In genomic region chr6:122532883-122533302, GRCm38 (mm10) we compare ENCODE assay signal across 8 mouse cellular contexts. TPM values are rescaled to one million over a fixed set of nuclear protein-coding genes. Genes with fewer than 3 reads are reported as not detected.
DNase-seq lines count a peak whose midpoint lies in the region; ATAC-seq lines count a peak whose summit lies in the region.

No protein-coding gene starts in this region.

- no peaks in the 10 kb centered on the region for H3K36me3 ChIP-seq in heart, embryonic 12.5 days
- no peaks in the 10 kb centered on the region for H3K36me3 ChIP-seq in hindbrain, embryonic 16.5 days (ENCODE audit: control insufficient read depth, insufficient read depth, low read length)
- no peaks in the 10 kb centered on the region for H3K36me3 ChIP-seq in liver, embryonic 12.5 days

- H3K4me3 ChIP-seq in heart, embryonic 12.5 days = peak overlapping the region; percentile 30
- 0 out of 2 replicates have a peak overlapping the region, but pooled peaks have one; percentile 8 for H3K4me3 ChIP-seq in hindbrain, embryonic 16.5 days (ENCODE audit: low read length)
- H3K4me3 ChIP-seq in liver, embryonic 12.5 days = peak overlapping the region; percentile 27; the same call in 1 of the 2 replicates

- DNase-seq in heart, adult 11 months = no peak
- peak; percentile 56 for DNase-seq in embryo, embryonic 10.5 days (ENCODE audit: low spot score)
- DNase-seq in natural killer cell, adult 2 months (ENCODE audit: low spot score in 2 of 2) = peak; percentile 34 to 42
- DNase-seq in left cerebral cortex, adult 11 months (ENCODE audit: low spot score) = no peak
- no peak for DNase-seq in right cerebral cortex, postnatal 14 days

- 0 out of 2 replicates have a peak overlapping the region, but pooled peaks have one; percentile 4 for H3K9ac ChIP-seq in heart, embryonic 12.5 days
- no peak overlapping the region for H3K9ac ChIP-seq in hindbrain, embryonic 16.5 days (ENCODE audit: low read depth, low read length)
- H3K9ac ChIP-seq in liver, embryonic 12.5 days = no peak overlapping the region

- H3K27me3 ChIP-seq in heart, embryonic 12.5 days (replicated peaks) = no peaks in the 10 kb centered on the region
- H3K27me3 ChIP-seq in hindbrain, embryonic 16.5 days (replicated peaks; ENCODE audit: control insufficient read depth, insufficient read depth, low read length) = no peaks in the 10 kb centered on the region
- H3K27me3 ChIP-seq in liver, embryonic 12.5 days (replicated peaks) = peaks cover under 1% of the 10 kb centered on the region; the same call in 1 of the 2 replicates

- H3K9me3 ChIP-seq in heart, embryonic 12.5 days (replicated peaks) = no peaks in the 10 kb centered on the region
- no peaks in the 10 kb centered on the region for H3K9me3 ChIP-seq in hindbrain, embryonic 16.5 days (ENCODE audit: control insufficient read depth, low read length)
- H3K9me3 ChIP-seq in liver, embryonic 12.5 days (replicated peaks) = no peaks in the 10 kb centered on the region

- H3K4me1 ChIP-seq in heart, embryonic 12.5 days (replicated peaks) = no peaks in the 10 kb centered on the region
- H3K4me1 ChIP-seq in hindbrain, embryonic 16.5 days (ENCODE audit: control insufficient read depth, insufficient read depth, low read depth, low read length) = no peaks in the 10 kb centered on the region; the same call in 1 of the 2 replicates
- 0 out of 2 replicates have a peak, but pooled peaks cover 5% of the 10 kb centered on the region for H3K4me1 ChIP-seq in liver, embryonic 12.5 days

- no peak overlapping the region for H3K27ac ChIP-seq in heart, embryonic 12.5 days (ENCODE audit: poor library complexity, severe bottlenecking)
- H3K27ac ChIP-seq in hindbrain, embryonic 16.5 days (ENCODE audit: low read depth, low read length) = no peak overlapping the region
- no peak overlapping the region for H3K27ac ChIP-seq in liver, embryonic 12.5 days

- H3K4me2 ChIP-seq in heart, embryonic 12.5 days = peak overlapping the region; percentile 53
- H3K4me2 ChIP-seq in hindbrain, embryonic 16.5 days (ENCODE audit: low read length) = peak overlapping the region; percentile 37
- H3K4me2 ChIP-seq in liver, embryonic 12.5 days = peak overlapping the region; percentile 47

- ATAC-seq in heart, embryonic 12.5 days (ENCODE audit: insufficient number of reproducible peaks, low FRiP score) = no peak
- ATAC-seq in hindbrain, embryonic 16.5 days = no peak
- no peak for ATAC-seq in liver, embryonic 12.5 days

- WGBS in heart, embryonic 12.5 days = 15% methylated on average over 4 of the region's 4 CpGs
- WGBS in hindbrain, embryonic 16.5 days = 6% methylated on average over 4 of the region's 4 CpGs
- WGBS in liver, embryonic 12.5 days (ENCODE audit: insufficient replicate concordance) = 13% methylated on average over 4 of the region's 4 CpGs

RNA-seq across cellular contexts. Expression of gene Aicda, which starts 20.7 kb away (rescaled TPM):
- polyA plus RNA-seq in heart, embryonic 12.5 days (2016; fragmentation: Nextera tagmentation; extraction: Ambion mirVana) = not detected in 2 replicates
- 0.33 and 0.54 TPM in 2 replicates for polyA plus RNA-seq in hindbrain, embryonic 16.5 days (2015; fragmentation: Nextera tagmentation; extraction: Ambion mirVana)
- 0.05 TPM in 1 of 2 replicates, not detected in the other for polyA plus RNA-seq in liver, embryonic 12.5 days (2016; fragmentation: Nextera tagmentation; extraction: Ambion mirVana)

RNA-seq across cellular contexts. Expression of gene Mfap5, which starts 27.2 kb away (rescaled TPM):
- polyA plus RNA-seq in heart, embryonic 12.5 days (2016; fragmentation: Nextera tagmentation; extraction: Ambion mirVana) = 9.3 and 9.8 TPM in 2 replicates
- 3.6 and 3.9 TPM in 2 replicates for polyA plus RNA-seq in hindbrain, embryonic 16.5 days (2015; fragmentation: Nextera tagmentation; extraction: Ambion mirVana)
- 0.48 and 0.68 TPM in 2 replicates for polyA plus RNA-seq in liver, embryonic 12.5 days (2016; fragmentation: Nextera tagmentation; extraction: Ambion mirVana)

RNA-seq across cellular contexts. Expression of gene Rimklb, which starts 34.3 kb away (rescaled TPM):
- 7.3 and 8.7 TPM in 2 replicates for polyA plus RNA-seq in heart, embryonic 12.5 days (2016; fragmentation: Nextera tagmentation; extraction: Ambion mirVana)
- polyA plus RNA-seq in hindbrain, embryonic 16.5 days (2015; fragmentation: Nextera tagmentation; extraction: Ambion mirVana) = 105 and 116 TPM in 2 replicates
- 2.1 and 3.1 TPM in 2 replicates for polyA plus RNA-seq in liver, embryonic 12.5 days (2016; fragmentation: Nextera tagmentation; extraction: Ambion mirVana)

Comparison
In these comparisons a context has a peak if more than half of its experiments do, and no peak if none do; other contexts are left out.
1. DNase-seq: peak in embryo, embryonic 10.5 days (single experiment) and natural killer cell, adult 2 months (2 of 2); none in heart, adult 11 months (single experiment), left cerebral cortex, adult 11 months (single experiment) and right cerebral cortex, postnatal 14 days (single experiment).
2. RNA of gene Rimklb, which starts 34.3 kb away (polyA plus RNA-seq): 105 to 116 TPM in hindbrain, embryonic 16.5 days; 7.3 to 8.7 TPM in heart, embryonic 12.5 days and 2.1 to 3.1 TPM in liver, embryonic 12.5 days; every median in the first group is over 10 times any median in the second.
3. Peak in every context shown above with its lines, with median percentiles within 50 percentile points of each other: H3K4me2 ChIP-seq and H3K4me3 ChIP-seq.